Mouse (Mus musculus): ENCODE results near the gene Ptprt.

DNA sequence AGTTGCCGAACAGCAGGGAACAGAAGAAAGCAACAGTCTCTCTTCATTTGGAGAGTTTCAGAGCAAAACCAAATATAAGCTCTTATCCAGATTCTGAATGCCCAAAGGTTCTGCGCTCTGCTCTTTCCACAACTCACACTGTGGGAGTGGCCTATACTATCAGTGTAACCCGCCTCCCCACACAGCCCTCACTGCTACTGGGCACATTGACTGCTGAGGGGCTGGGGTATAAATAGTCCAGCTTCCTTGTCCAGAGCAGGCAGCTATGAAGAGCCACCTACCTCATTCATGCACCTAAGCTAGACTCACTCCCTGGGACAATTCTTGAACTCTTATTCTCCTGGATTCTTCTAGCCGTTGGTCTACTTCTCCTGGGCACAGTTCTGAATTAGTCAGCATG is 147.9 kb downstream of the Ptprt start:
- TF ChIP-seq POLR2A (IDR thresholded peaks at IDR 0.05; ENCODE audit: borderline replicate concordance, insufficient read depth, low read length) (no peak), CTCF (IDR thresholded peaks at IDR 0.05; ENCODE audit: borderline replicate concordance, insufficient read depth, low read depth, low read length) (no peak)

All from cerebellum, adult 2 months (tissue).